Mouse (Mus musculus): Measurements from ENCODE around the gene Ttyh1.
A peak's percentile ranks its signal among the peaks of the same experiment; 100 is the strongest.
"Not testable (repeated sequence)": the region's sequence is repeated elsewhere in the genome, so short reads cannot be mapped to it uniquely, and the experiment has no call there.

Ttyh1 gene

DNA sequence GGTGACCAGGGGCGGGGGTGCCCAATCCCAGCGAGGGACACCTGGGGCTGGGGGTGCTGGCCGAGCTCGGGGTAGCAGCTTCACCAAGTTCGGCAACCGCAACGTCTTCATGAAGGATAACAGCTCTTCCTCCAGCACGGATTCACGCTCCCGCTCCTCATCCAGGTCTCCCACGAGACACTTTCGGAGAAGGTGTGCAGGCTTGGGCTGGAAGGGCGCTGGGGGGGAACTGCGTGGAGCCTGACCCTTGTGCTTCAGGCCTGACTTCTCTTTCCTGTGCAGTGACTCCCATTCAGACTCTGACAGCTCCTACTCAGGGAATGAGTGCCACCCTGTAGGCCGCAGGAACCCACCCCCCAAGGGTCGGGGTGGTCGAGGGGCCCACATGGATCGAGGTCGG is 24.3 kb downstream of the Ttyh1 start:
- no peak for DNase-seq (ENCODE audit: low read depth, low spot score)

- no peak for DNase-seq (ENCODE audit: low read depth, low spot score)
These were observed 24.8 kb downstream of the Ttyh1 start for GRCm38 (mm10) chr7:4144046-4144445.

DNA sequence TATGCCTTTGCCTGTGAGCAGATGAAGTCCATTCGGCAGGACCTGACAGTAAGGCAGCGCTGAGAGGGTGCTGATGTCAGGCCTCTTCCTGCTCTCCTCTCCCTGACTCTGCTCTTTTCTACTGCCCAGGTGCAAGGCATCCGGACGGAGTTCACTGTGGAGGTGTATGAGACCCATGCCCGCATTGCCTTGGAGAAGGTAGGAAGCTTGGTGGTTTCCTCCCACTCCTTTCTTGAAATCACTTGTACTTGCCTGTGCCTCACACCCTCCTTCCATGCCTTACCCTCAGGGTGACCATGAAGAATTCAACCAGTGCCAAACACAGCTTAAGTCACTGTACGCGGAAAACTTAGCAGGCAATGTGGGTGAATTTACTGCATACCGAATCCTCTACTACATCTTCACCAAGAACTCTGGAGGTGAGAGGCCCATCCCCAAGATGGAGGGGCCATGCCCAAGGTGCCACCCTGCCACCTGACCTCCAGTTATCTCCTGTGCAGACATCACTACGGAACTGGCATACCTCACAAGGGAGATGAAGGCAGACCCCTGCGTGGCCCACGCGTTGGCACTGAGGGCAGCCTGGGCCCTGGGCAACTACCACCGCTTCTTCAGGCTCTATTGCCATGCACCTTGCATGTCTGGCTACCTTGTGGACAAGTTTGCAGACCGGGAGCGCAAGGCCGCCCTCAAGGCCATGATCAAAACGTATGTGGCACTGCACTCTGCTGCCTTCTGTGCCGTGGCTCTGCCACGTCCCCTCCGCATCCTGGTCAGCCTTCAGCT is 25.8 kb downstream of the Ttyh1 start:
- no peak for DNase-seq (ENCODE audit: low read depth, low spot score)

DNA sequence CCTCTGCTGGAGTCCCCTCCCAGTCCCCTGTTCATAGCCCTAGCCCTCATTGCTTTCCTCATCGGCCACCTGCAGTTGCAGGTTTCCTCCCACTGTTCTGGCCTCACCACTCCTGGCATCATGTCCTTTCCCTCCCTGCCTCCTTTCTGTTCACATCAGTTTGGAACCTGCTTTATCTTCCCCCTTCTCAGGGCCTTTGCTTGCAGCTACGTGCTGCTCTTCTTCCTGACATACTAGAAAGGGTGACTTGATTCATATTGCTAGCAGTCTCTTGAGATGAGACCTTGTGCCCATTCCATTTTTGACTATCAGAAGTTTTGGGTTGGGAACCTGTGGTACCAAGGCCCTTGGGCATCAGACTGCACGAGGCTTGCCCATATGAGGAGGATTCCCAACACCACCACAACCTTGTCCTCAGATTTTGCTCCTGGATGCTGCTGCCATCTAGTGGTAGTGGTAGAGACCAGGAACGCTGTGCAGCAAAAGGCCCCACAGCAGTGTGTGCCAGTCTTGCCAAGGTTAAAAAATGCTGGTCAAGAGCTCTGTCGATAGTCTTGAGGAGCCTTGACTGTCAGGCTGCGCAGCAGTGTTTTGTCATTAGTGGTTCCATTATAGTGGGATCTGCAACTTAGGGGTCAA is 26.5 kb downstream of the Ttyh1 start:
- peak; percentile 78 for DNase-seq (ENCODE audit: low read depth, low spot score)

- DNase-seq (ENCODE audit: low read depth, low spot score), result no peak
These were observed 27.3 kb downstream of the Ttyh1 start for GRCm38 (mm10) chr7:4146241-4147180.

- DNase-seq (ENCODE audit: low read depth, low spot score), result no peak
These were observed 28.2 kb downstream of the Ttyh1 start for GRCm38 (mm10) chr7:4147371-4147770.

GRCm38 (mm10) chr7:4147836-4148235 is 28.6 kb downstream of the Ttyh1 start:
- peak; percentile 23 for DNase-seq (ENCODE audit: low read depth, low spot score)

DNA sequence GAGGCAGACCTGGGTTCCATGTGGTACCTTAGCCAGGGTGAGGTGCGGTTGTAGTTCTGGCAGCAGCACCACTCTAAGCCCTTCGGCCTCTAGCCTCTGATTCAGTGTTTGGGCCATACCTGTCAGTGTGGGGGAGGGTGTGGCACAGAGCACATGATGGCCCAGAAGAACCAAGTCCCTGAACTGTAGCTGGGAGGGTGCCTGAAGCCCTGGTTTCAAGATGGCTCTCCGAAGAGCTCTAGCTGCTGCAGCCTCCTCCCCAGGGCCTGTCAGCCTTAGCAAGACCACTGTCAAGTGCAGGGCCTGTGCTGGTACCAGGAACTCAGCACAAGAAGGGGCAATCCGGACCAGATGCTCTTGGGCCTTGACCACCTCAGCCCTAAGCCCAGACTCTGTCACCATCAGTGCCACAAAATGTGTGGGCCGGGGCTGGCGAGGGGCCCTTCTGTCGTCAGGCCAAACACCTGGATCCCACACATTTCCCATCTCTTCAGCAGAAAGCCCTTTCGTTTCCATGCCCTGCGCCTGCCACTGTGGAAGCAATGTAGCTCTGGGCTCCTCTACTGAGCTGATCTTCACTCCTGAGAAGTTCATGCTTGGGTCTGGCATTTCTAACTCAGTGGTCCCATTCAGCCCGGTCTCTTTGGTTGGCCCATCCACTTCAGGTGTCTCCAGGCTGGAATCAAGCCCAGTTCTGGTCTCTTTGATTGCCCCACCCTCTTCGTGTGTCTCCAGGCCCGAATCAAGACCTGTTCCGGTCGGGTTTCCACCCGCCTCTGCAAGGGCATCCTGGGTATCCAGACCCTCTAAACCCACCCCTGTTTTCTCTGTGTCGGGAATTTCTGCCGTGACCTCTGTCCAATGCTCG is 29.4 kb downstream of the Ttyh1 start:
- peak; percentile 61 for DNase-seq (ENCODE audit: low read depth, low spot score)

GRCm38 (mm10) chr7:4149209-4150054 is 30.2 kb downstream of the Ttyh1 start:
- DNase-seq (ENCODE audit: low read depth, low spot score), result peak; percentile 91

DNA sequence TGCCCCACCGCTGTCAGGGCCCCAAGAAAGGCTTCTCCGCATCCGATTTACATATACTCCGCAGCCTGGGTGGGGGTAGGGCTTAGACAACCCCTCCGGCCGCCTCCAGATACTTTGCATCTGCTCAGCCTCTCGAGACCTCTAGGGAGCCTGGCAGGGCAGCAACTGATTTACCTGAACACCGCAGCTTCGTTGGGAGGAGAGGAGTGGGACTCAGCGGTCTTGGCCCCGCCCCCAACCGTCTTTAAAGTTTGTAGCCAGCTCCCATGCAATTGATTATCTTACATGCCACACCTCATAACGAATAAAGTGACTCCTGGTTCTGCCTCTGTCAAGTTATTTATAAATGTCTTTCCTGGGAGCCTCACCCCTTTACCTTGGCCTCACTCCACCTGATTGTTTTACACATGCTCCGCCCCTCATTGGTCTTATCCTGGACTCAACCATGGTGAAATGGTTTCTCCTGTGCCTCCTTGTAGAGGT is 30.9 kb downstream of the Ttyh1 start, which contains the start of gene Leng9:
Gene Leng9, minus strand, starts transcription at position 316 of the 483 bp plus-strand sequence.
- DNase-seq (ENCODE audit: low read depth, low spot score), result no peak

GRCm38 (mm10) chr7:4150811-4151221 is 31.6 kb downstream of the Ttyh1 start:
- DNase-seq (ENCODE audit: low read depth, low spot score), result no peak

GRCm38 (mm10) chr7:4151241-4151640 is 32.0 kb downstream of the Ttyh1 start:
- no peak for DNase-seq (ENCODE audit: low read depth, low spot score)

DNA sequence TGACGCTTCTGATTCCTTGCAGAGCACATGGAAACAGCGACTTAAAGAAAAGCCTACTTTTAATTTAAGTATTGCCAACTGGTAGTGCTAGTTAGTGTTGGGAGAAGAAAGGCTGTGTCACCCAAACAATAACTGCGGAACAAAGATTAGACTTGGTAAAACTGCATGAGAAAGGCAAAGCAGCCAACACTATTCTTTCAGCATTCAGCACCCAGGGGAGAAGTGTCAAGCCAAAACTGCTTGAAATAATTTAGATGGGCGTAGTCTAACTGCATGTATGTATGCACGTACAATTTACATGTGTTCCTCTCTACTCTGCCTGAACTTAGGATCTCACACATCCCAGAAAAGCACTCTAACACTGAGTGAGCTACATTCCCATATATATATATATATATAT is 35.1 kb downstream of the Ttyh1 start:
- DNase-seq (ENCODE audit: low read depth, low spot score), result no peak

DNA sequence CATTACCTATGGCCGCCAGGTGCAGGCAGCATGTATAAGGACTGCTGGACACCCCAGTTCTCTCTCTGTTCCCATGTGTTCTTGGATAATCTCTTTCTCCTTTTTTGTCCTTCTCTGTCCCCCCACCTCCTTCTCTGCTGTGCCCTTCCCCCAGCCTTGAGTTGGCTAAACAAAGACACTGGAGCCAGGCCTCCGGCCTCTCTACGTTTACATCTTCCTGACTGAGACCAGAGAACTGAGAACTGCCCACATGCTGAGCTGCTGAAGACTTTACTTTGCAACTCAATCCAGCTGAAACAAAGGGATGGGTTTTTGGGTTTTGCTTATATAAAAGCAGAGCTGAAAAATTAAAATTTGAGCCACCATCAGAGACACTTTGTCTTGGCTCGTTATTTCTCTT is 35.8 kb downstream of the Ttyh1 start:
- DNase-seq (ENCODE audit: low read depth, low spot score), result no peak

DNA sequence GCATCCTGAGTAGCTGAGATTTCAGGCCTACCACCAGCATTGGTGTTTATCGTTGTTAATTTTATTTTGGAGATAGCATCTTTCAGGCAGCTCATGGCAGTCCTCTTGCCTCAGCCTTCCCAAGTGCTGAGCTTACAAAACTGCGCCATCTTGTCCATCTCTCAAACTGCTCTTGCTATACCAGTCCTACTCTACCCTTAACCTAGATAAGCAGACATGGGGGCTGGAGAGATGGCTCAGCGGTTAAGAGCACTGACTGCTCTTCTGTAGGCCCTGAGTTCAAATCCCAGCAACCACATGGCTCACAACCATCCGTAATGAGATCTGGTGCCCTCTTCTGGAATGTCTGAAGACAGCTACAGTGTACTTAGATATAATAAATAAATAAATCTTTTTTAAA is 42.4 kb downstream of the Ttyh1 start:
- not testable (repeated sequence) for DNase-seq (ENCODE audit: low read depth, low spot score)

DNA sequence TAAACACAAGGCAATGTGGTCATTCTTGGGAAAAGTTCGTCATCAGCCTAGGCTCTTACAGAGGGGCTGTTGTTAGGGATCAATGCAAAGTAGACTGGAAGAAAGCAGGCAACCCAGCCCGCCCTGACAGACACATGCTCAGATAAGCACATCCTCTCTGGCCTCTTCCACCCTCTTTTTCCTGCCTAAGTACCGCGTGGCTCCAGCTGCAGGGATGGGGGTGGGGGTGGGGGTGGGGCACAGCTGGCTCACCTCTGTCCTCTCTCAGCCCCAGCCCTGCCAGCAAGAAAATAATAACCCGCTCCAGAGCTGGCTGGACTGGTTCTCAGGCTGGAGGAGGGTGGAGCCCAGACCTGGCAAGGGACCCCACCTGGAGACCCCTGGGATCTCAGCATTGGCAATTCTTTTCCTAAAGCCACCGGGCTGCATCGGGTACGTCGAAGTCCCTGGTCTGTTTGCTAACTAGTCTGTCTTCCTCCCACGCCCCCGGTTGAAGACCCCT is 44.4 kb downstream of the Ttyh1 start:
- DNase-seq (ENCODE audit: low read depth, low spot score), result peak; percentile 67

GRCm38 (mm10) chr7:4164090-4164910 is 45.1 kb downstream of the Ttyh1 start, which contains the start of gene Cdc42ep5:
TSS of gene Cdc42ep5 (minus strand) at chr7:4164860.
- DNase-seq (ENCODE audit: low read depth, low spot score), result peak; percentile 70

GRCm38 (mm10) chr7:4165286-4165685 is 46.1 kb downstream of the Ttyh1 start:
- DNase-seq (ENCODE audit: low read depth, low spot score), result no peak

- DNase-seq (ENCODE audit: low read depth, low spot score), result no peak
These were observed 47.9 kb downstream of the Ttyh1 start for GRCm38 (mm10) chr7:4167098-4167497.

Data from 3T3-L1 (cell line).